Mouse (Mus musculus) heart, embryonic 15.5 days (tissue): ENCODE data around the gene Pax1. TPM values are rescaled to one million over a fixed set of nuclear protein-coding genes. Genes with fewer than 3 reads are reported as not detected.

ENCODE experiments used
- ATAC-seq: fragments of 200-750 bp; cut with Nextera tagmentation; replicated peaks from 2 replicates; pipeline ENCODE4 v1.8.0; 2017; ENCODE audit warnings: low read depth, moderate TSS enrichment; ENCODE audit not compliant: insufficient number of reproducible peaks, insufficient read depth, low FRiP score
- H3K27ac ChIP-seq: fragments of 300-500 bp; sonication (generic); 2 replicates; pipeline ENCODE4 v1.5.1; 2015; ENCODE audit warnings: mild to moderate bottlenecking, inconsistent platforms
- H3K27me3 ChIP-seq: fragments of 300-500 bp; sonication (generic); 2 replicates; pipeline ENCODE4 v1.6.1; 2015; ENCODE audit warnings: inconsistent platforms
- H3K36me3 ChIP-seq: fragments of 300-500 bp; sonication (generic); 2 replicates; pipeline ENCODE4 v1.6.1; 2015; ENCODE audit warnings: mild to moderate bottlenecking, inconsistent platforms
- H3K4me1 ChIP-seq: fragments of 300-500 bp; sonication (generic); replicated peaks from 2 replicates; pipeline ENCODE4 v1.6.1; 2015; ENCODE audit warnings: inconsistent platforms
- H3K4me2 ChIP-seq: fragments of 300-500 bp; sonication (generic); 2 replicates; pipeline ENCODE4 v1.6.1; 2015; ENCODE audit warnings: inconsistent platforms, mild to moderate bottlenecking, moderate library complexity
- H3K4me3 ChIP-seq: fragments of 300-500 bp; sonication (generic); 2 replicates; pipeline ENCODE4 v1.5.1; 2015; ENCODE audit warnings: mild to moderate bottlenecking, inconsistent platforms
- H3K9ac ChIP-seq: fragments of 300-500 bp; sonication (generic); 2 replicates; pipeline ENCODE4 v1.6.1; 2015; ENCODE audit warnings: mild to moderate bottlenecking, inconsistent platforms
- H3K9me3 ChIP-seq: fragments of 300-500 bp; sonication (generic); replicated peaks from 2 replicates; pipeline ENCODE4 v1.6.1; 2016; ENCODE audit warnings: inconsistent platforms
- WGBS: fragments of 180-500 bp; shearing (Covaris S2); methylation state at CpG from one replicate; pipeline ENCODE4 v1.1.7; 2015; ENCODE audit warnings: mixed read lengths; 5-methylcytosine and 5-hydroxymethylcytosine counted together
- polyA plus RNA-seq: library from polyadenylated mRNA; unstranded; fragments of >200 nt; fragmentation: Nextera tagmentation; extraction: Ambion mirVana; gene quantifications from 2 replicates; pipeline ENCODE4 v1.2.1, GENCODE M21; 2015

The Pax1 gene
- polyA plus RNA-seq, 1 experiment from 2014 or later, result 1.1 TPM

- Histone ChIP-seq H3K4me2 (no peak overlapping the region), H3K9me3 (no peaks in the 10 kb centered on the region), H3K27me3 (peaks cover 94% of the 10 kb centered on the region), H3K4me1 (peaks cover 28% of the 10 kb centered on the region), H3K9ac (no peak overlapping the region), H3K4me3 (no peak overlapping the region), H3K27ac (no peak overlapping the region), H3K36me3 (no peaks in the 10 kb centered on the region)
- no peak for ATAC-seq
- WGBS, result 12% methylated on average over 6 of the region's 6 CpGs
These were observed 2.5 kb downstream of the Pax1 start for GRCm38 (mm10) chr2:147364198-147364597.

- 0 out of 2 replicates have a peak overlapping the region, but pooled peaks have one; percentile 36 for H3K9ac ChIP-seq
- peak; percentile 63 for ATAC-seq
These were observed 3.5 kb downstream of the Pax1 start for GRCm38 (mm10) chr2:147364982-147365907.

GRCm38 (mm10) chr2:147365908-147366630 is 4.3 kb downstream of the Pax1 start:
- H3K4me1 ChIP-seq, result peaks cover 28% of the 10 kb centered on the region
- H3K9me3 ChIP-seq, result no peaks in the 10 kb centered on the region
- no peak overlapping the region for H3K9ac ChIP-seq
- H3K4me3 ChIP-seq, result peak overlapping the region; percentile 46
- peaks cover 93% of the 10 kb centered on the region for H3K27me3 ChIP-seq
- WGBS, result 2% methylated on average over 36 of the region's 36 CpGs
- H3K27ac ChIP-seq, result no peak overlapping the region
- H3K36me3 ChIP-seq, result no peaks in the 10 kb centered on the region
- H3K4me2 ChIP-seq, result no peak overlapping the region
- ATAC-seq, result no peak

More at GRCm38 (mm10) chr2:147364982-147365907, 3.5 kb downstream of the Pax1 start:
- H3K36me3 ChIP-seq, result no peaks in the 10 kb centered on the region
- H3K4me2 ChIP-seq, result peak overlapping the region; percentile 65
- H3K4me1 ChIP-seq, result peaks cover 28% of the 10 kb centered on the region
- peak overlapping the region; percentile 46 for H3K4me3 ChIP-seq
- H3K27ac ChIP-seq, result no peak overlapping the region
- no peaks in the 10 kb centered on the region for H3K9me3 ChIP-seq
- peaks cover 93% of the 10 kb centered on the region for H3K27me3 ChIP-seq
- WGBS, result 1% methylated on average over 79 of the region's 80 CpGs

GRCm38 (mm10) chr2:147367246-147367820 is 5.6 kb downstream of the Pax1 start:
- Histone ChIP-seq H3K4me2 (no peak overlapping the region), H3K4me1 (peaks cover 23% of the 10 kb centered on the region), H3K9ac (no peak overlapping the region), H3K36me3 (no peaks in the 10 kb centered on the region), H3K27me3 (peaks cover 92% of the 10 kb centered on the region), H3K27ac (no peak overlapping the region), H3K4me3 (peak overlapping the region; percentile 34), H3K9me3 (no peaks in the 10 kb centered on the region)
- 7% methylated on average over 12 of the region's 12 CpGs for WGBS
- ATAC-seq, result no peak

GRCm38 (mm10) chr2:147367911-147368591 is 6.3 kb downstream of the Pax1 start:
- H3K4me3 ChIP-seq, result peak overlapping the region; percentile 34
- H3K9ac ChIP-seq, result no peak overlapping the region
- ATAC-seq, result no peak; the same call in 1 of the 2 replicates
- WGBS, result 3% methylated on average over 32 of the region's 32 CpGs
- H3K4me2 ChIP-seq, result peak overlapping the region; percentile 52
- no peak overlapping the region for H3K27ac ChIP-seq
- no peaks in the 10 kb centered on the region for H3K9me3 ChIP-seq
- peaks cover 92% of the 10 kb centered on the region for H3K27me3 ChIP-seq
- peaks cover 23% of the 10 kb centered on the region for H3K4me1 ChIP-seq
- H3K36me3 ChIP-seq, result no peaks in the 10 kb centered on the region

GRCm38 (mm10) chr2:147369561-147369960 is 7.8 kb downstream of the Pax1 start:
- 5% methylated on average over 9 of the region's 9 CpGs for WGBS
- Histone ChIP-seq H3K4me1 (peaks cover 23% of the 10 kb centered on the region), H3K4me2 (no peak overlapping the region), H3K27me3 (peaks cover 92% of the 10 kb centered on the region), H3K4me3 (no peak overlapping the region; the same call in 1 of the 2 replicates), H3K9me3 (no peaks in the 10 kb centered on the region), H3K9ac (no peak overlapping the region), H3K36me3 (no peaks in the 10 kb centered on the region), H3K27ac (no peak overlapping the region)
- ATAC-seq, result no peak

GRCm38 (mm10) chr2:147370091-147370490 is 8.4 kb downstream of the Pax1 start:
- WGBS, result 13% methylated on average over 5 of the region's 5 CpGs
- H3K27ac ChIP-seq, result no peak overlapping the region

GRCm38 (mm10) chr2:147371289-147371688 is 9.6 kb downstream of the Pax1 start:
- peaks cover 8% of the 10 kb centered on the region for H3K4me1 ChIP-seq
- H3K9me3 ChIP-seq, result no peaks in the 10 kb centered on the region
- H3K27ac ChIP-seq, result no peak overlapping the region
- H3K9ac ChIP-seq, result no peak overlapping the region
- no peak for ATAC-seq
- no peaks in the 10 kb centered on the region for H3K36me3 ChIP-seq
- H3K4me3 ChIP-seq, result no peak overlapping the region
- peaks cover 91% of the 10 kb centered on the region for H3K27me3 ChIP-seq
- no peak overlapping the region for H3K4me2 ChIP-seq

More at GRCm38 (mm10) chr2:147370091-147370490, 8.4 kb downstream of the Pax1 start:
- Histone ChIP-seq H3K27me3 (peaks cover 92% of the 10 kb centered on the region), H3K9ac (no peak overlapping the region), H3K36me3 (no peaks in the 10 kb centered on the region), H3K9me3 (no peaks in the 10 kb centered on the region), H3K4me2 (no peak overlapping the region), H3K4me3 (no peak overlapping the region; the same call in 1 of the 2 replicates), H3K4me1 (peaks cover 18% of the 10 kb centered on the region)
- no peak for ATAC-seq

GRCm38 (mm10) chr2:147371840-147372239 is 10.1 kb downstream of the Pax1 start:
- no peak for ATAC-seq
- Histone ChIP-seq H3K9me3 (no peaks in the 10 kb centered on the region), H3K9ac (no peak overlapping the region), H3K27me3 (peaks cover 91% of the 10 kb centered on the region), H3K27ac (no peak overlapping the region), H3K36me3 (no peaks in the 10 kb centered on the region), H3K4me2 (no peak overlapping the region), H3K4me1 (peaks cover 8% of the 10 kb centered on the region), H3K4me3 (no peak overlapping the region)
- WGBS, result 7% methylated on average over 4 of the region's 4 CpGs

- peaks cover 91% of the 10 kb centered on the region for H3K27me3 ChIP-seq
- no peak overlapping the region for H3K4me2 ChIP-seq
- no peak overlapping the region for H3K27ac ChIP-seq
- WGBS, result 2% methylated on average over 28 of the region's 28 CpGs
- H3K9me3 ChIP-seq, result no peaks in the 10 kb centered on the region
- H3K4me1 ChIP-seq, result peaks cover 3% of the 10 kb centered on the region
- ATAC-seq, result 0 out of 2 replicates have a peak, but pooled peaks have one; percentile 39
- H3K9ac ChIP-seq, result no peak overlapping the region
- H3K36me3 ChIP-seq, result no peaks in the 10 kb centered on the region
- H3K4me3 ChIP-seq, result peak overlapping the region; percentile 10; the same call in 1 of the 2 replicates
These were observed 11.4 kb downstream of the Pax1 start for GRCm38 (mm10) chr2:147372947-147373666.
